Mouse (Mus musculus): ENCODE results near the gene Gpatch8. TPM values are rescaled to one million over a fixed set of nuclear protein-coding genes. Genes with fewer than 3 reads are reported as not detected.

The Gpatch8 gene
- polyA plus RNA-seq, 1 experiment, result 26.3 TPM

- H3K27ac ChIP-seq (ENCODE audit: insufficient read depth, low read depth, low read length), result 0 out of 2 replicates have a peak overlapping the region, but pooled peaks have one; percentile 9
- no peaks in the 10 kb centered on the region for H3K36me3 ChIP-seq (ENCODE audit: control insufficient read depth, insufficient read depth, low read length)
- peak overlapping the region; percentile 44 for H3K4me3 ChIP-seq (ENCODE audit: low read depth, low read length)
- H3K4me1 ChIP-seq (ENCODE audit: control insufficient read depth, insufficient read depth, insufficient read length, low read length), result peaks cover 13% of the 10 kb centered on the region
- TF ChIP-seq CTCF (IDR thresholded peaks at IDR 0.05; ENCODE audit: extremely low read depth, insufficient read length, insufficient replicate concordance, low read depth, low read length), result no peak
- TF ChIP-seq POLR2A (IDR thresholded peaks at IDR 0.05; ENCODE audit: low read depth, low read length), result no peak
- WGBS, result 1% methylated on average over 37 of the region's 37 CpGs
- no peaks in the 10 kb centered on the region for H3K27me3 ChIP-seq (ENCODE audit: control insufficient read depth, insufficient read depth, low read length)
Measured at GRCm38 (mm10) chr11:102467041-102467631, 89.1 kb downstream of the Gpatch8 start.

GRCm38 (mm10) chr11:102465713-102466436 lies 90.3 kb downstream of the Gpatch8 start:
- H3K4me3 ChIP-seq (ENCODE audit: low read depth, low read length), result no peak overlapping the region

GRCm38 (mm10) chr11:102464901-102465300 lies 91.3 kb downstream of the Gpatch8 start:
- TF ChIP-seq POLR2A (IDR thresholded peaks at IDR 0.05; ENCODE audit: low read depth, low read length) (no peak), CTCF (IDR thresholded peaks at IDR 0.05; ENCODE audit: extremely low read depth, insufficient read length, insufficient replicate concordance, low read depth, low read length) (no peak)
- H3K27me3 ChIP-seq (ENCODE audit: control insufficient read depth, insufficient read depth, low read length), result no peaks in the 10 kb centered on the region
- H3K4me3 ChIP-seq (ENCODE audit: low read depth, low read length), result no peak overlapping the region
- H3K27ac ChIP-seq (ENCODE audit: insufficient read depth, low read depth, low read length), result no peak overlapping the region
- no peaks in the 10 kb centered on the region for H3K36me3 ChIP-seq (ENCODE audit: control insufficient read depth, insufficient read depth, low read length)
- WGBS, result 96% methylated on average over 6 of the region's 6 CpGs
- peaks cover 13% of the 10 kb centered on the region for H3K4me1 ChIP-seq (ENCODE audit: control insufficient read depth, insufficient read depth, insufficient read length, low read length)

More at GRCm38 (mm10) chr11:102465713-102466436, 90.3 kb downstream of the Gpatch8 start:
- 21% methylated on average over 26 of the region's 26 CpGs for WGBS
- no peak for TF ChIP-seq POLR2A (IDR thresholded peaks at IDR 0.05; ENCODE audit: low read depth, low read length)
- peaks cover 13% of the 10 kb centered on the region for H3K4me1 ChIP-seq (ENCODE audit: control insufficient read depth, insufficient read depth, insufficient read length, low read length)
- no peaks in the 10 kb centered on the region for H3K27me3 ChIP-seq (ENCODE audit: control insufficient read depth, insufficient read depth, low read length)
- no peaks in the 10 kb centered on the region for H3K36me3 ChIP-seq (ENCODE audit: control insufficient read depth, insufficient read depth, low read length)
- peak overlapping the region; percentile 0; the same call in 1 of the 2 replicates for H3K27ac ChIP-seq (ENCODE audit: insufficient read depth, low read depth, low read length)

GRCm38 (mm10) chr11:102461764-102462163 lies 94.4 kb downstream of the Gpatch8 start:
- no peak overlapping the region for H3K4me3 ChIP-seq (ENCODE audit: low read depth, low read length)
- H3K27ac ChIP-seq (ENCODE audit: insufficient read depth, low read depth, low read length), result no peak overlapping the region
- H3K36me3 ChIP-seq (ENCODE audit: control insufficient read depth, insufficient read depth, low read length), result no peaks in the 10 kb centered on the region
- 47% methylated on average over 3 of the region's 3 CpGs for WGBS
- H3K4me1 ChIP-seq (ENCODE audit: control insufficient read depth, insufficient read depth, insufficient read length, low read length), result peaks cover 6% of the 10 kb centered on the region
- peaks cover 2% of the 10 kb centered on the region; the same call in 1 of the 2 replicates for H3K27me3 ChIP-seq (ENCODE audit: control insufficient read depth, insufficient read depth, low read length)
- TF ChIP-seq POLR2A (IDR thresholded peaks at IDR 0.05; ENCODE audit: low read depth, low read length), result no peak
- TF ChIP-seq CTCF (IDR thresholded peaks at IDR 0.05; ENCODE audit: extremely low read depth, insufficient read length, insufficient replicate concordance, low read depth, low read length), result no peak

GRCm38 (mm10) chr11:102460541-102460940 lies 95.7 kb downstream of the Gpatch8 start:
- Histone ChIP-seq H3K36me3 (ENCODE audit: control insufficient read depth, insufficient read depth, low read length) (no peaks in the 10 kb centered on the region), H3K4me1 (ENCODE audit: control insufficient read depth, insufficient read depth, insufficient read length, low read length) (peaks cover 6% of the 10 kb centered on the region)
- WGBS, result 60% methylated on average over 16 of the region's 16 CpGs

GRCm38 (mm10) chr11:102455740-102456396 lies 100.3 kb downstream of the Gpatch8 start:
- Histone ChIP-seq H3K4me1 (ENCODE audit: control insufficient read depth, insufficient read depth, insufficient read length, low read length) (peaks cover 9% of the 10 kb centered on the region), H3K27me3 (ENCODE audit: control insufficient read depth, insufficient read depth, low read length) (peaks cover 2% of the 10 kb centered on the region; the same call in 1 of the 2 replicates), H3K36me3 (ENCODE audit: control insufficient read depth, insufficient read depth, low read length) (no peaks in the 10 kb centered on the region), H3K4me3 (ENCODE audit: low read depth, low read length) (peak overlapping the region; percentile 69), H3K27ac (ENCODE audit: insufficient read depth, low read depth, low read length) (no peak overlapping the region)
- no peak for TF ChIP-seq POLR2A (IDR thresholded peaks at IDR 0.05; ENCODE audit: low read depth, low read length)
- TF ChIP-seq CTCF (IDR thresholded peaks at IDR 0.05; ENCODE audit: extremely low read depth, insufficient read length, insufficient replicate concordance, low read depth, low read length), result peak; percentile 46; the same call in 1 of the 2 replicates
- WGBS, result under 1% methylated on average over 40 of the region's 40 CpGs

More at GRCm38 (mm10) chr11:102460541-102460940, 95.7 kb downstream of the Gpatch8 start:
- Histone ChIP-seq H3K27me3 (ENCODE audit: control insufficient read depth, insufficient read depth, low read length) (peaks cover 2% of the 10 kb centered on the region; the same call in 1 of the 2 replicates), H3K27ac (ENCODE audit: insufficient read depth, low read depth, low read length) (no peak overlapping the region), H3K4me3 (ENCODE audit: low read depth, low read length) (no peak overlapping the region)
- TF ChIP-seq POLR2A (IDR thresholded peaks at IDR 0.05; ENCODE audit: low read depth, low read length) (no peak), CTCF (IDR thresholded peaks at IDR 0.05; ENCODE audit: extremely low read depth, insufficient read length, insufficient replicate concordance, low read depth, low read length) (no peak)

GRCm38 (mm10) chr11:102453131-102453530 lies 103.1 kb downstream of the Gpatch8 start:
- H3K36me3 ChIP-seq (ENCODE audit: control insufficient read depth, insufficient read depth, low read length), result no peaks in the 10 kb centered on the region
- no peak overlapping the region for H3K4me3 ChIP-seq (ENCODE audit: low read depth, low read length)
- WGBS, result 48% methylated on average over 10 of the region's 10 CpGs
- TF ChIP-seq POLR2A (IDR thresholded peaks at IDR 0.05; ENCODE audit: low read depth, low read length), result no peak
- no peak for TF ChIP-seq CTCF (IDR thresholded peaks at IDR 0.05; ENCODE audit: extremely low read depth, insufficient read length, insufficient replicate concordance, low read depth, low read length)
- H3K4me1 ChIP-seq (ENCODE audit: control insufficient read depth, insufficient read depth, insufficient read length, low read length), result peaks cover 9% of the 10 kb centered on the region
- H3K27ac ChIP-seq (ENCODE audit: insufficient read depth, low read depth, low read length), result no peak overlapping the region
- peaks cover 12% of the 10 kb centered on the region for H3K27me3 ChIP-seq (ENCODE audit: control insufficient read depth, insufficient read depth, low read length)
